Mouse (Mus musculus) cortical plate, adult 2 months (tissue): ENCODE data around the gene Col23a1.

Experiments used
- CTCF ChIP-seq: fragments of 200-500 bp; IDR thresholded peaks from 2 replicates; pipeline ENCODE4 v1.5.1; 2011; ENCODE audit warnings: mild to moderate bottlenecking, control low read depth, low read length; ENCODE audit not compliant: insufficient read depth; ENCODE audit errors: extremely low read depth
- POLR2A ChIP-seq: fragments of 200-500 bp; IDR thresholded peaks from 2 replicates; pipeline ENCODE4 v1.6.1; 2011; ENCODE audit warnings: mild to moderate bottlenecking, low read length, control low read depth; ENCODE audit not compliant: insufficient read depth; ENCODE audit errors: extremely low read depth

- peak; percentile 40 for TF ChIP-seq CTCF
- TF ChIP-seq POLR2A = no peak
Measured at GRCm38 (mm10) chr11:51582713-51583112, 293.0 kb downstream of the Col23a1 start.
